Mouse (Mus musculus): ENCODE data around the gene Ankrd44. TPM values are rescaled to one million over a fixed set of nuclear protein-coding genes. Genes with fewer than 3 reads are reported as not detected.

The Ankrd44 gene
- total and polyA plus RNA-seq, 3 experiments = 0.10 to 2.6 (median 1.5) TPM

DNA sequence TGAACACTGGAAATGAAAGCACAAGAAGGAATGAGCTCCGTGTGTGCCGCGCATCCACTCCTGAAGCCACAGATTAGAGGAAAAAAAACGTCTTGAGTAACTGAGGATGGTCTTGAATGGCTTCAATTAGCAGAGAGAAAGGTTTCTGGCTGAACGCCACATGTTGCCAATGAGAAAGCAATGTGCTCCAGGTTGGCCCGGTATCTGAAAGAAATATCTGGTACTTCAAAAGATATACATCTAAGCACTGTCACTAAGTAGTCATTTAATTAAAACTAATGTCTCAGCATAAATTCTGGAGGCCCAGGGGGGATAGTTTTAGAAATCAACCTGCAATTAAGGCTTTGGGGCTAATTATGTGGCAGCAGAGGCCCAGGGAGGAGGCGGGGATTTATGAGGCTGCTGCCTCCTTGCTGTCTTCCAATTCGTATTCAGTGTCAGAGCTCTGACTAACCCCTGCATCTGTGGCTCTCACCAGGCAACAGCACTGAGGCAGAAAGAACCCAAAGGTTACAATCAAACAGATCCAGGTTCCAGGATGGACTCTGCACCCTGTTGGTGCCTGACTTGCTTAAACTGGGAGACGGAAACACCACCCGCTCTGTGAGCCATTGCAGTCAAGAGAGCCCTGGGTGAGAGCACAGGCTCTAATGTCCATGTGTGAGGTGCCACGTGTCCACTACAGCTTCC lies 72.7 kb downstream of the Ankrd44 start:
- Histone ChIP-seq H3K36me3 (replicated peaks) (no peaks in the 10 kb centered on the region), H3K27me3 (ENCODE audit: insufficient read depth, low read length) (peaks cover 6% of the 10 kb centered on the region; the same call in 1 of the 2 replicates), H3K9me3 (replicated peaks) (no peaks in the 10 kb centered on the region), H3K4me1 (ENCODE audit: insufficient read depth, low read depth, low read length) (no peaks in the 10 kb centered on the region), H3K4me3 (ENCODE audit: low read depth, low read length) (no peak overlapping the region)
- DNase-seq (ENCODE audit: low spot score) (no peak), ATAC-seq (ENCODE audit: extremely low read depth, insufficient number of reproducible peaks, low FRiP score, poor library complexity, severe bottlenecking) (no peak)
- TF ChIP-seq GATA2 (IDR thresholded peaks at IDR 0.05; ENCODE audit: borderline replicate concordance, low read depth, low read length) = no peak
- no peak for TF ChIP-seq TAL1 (conservative IDR thresholded peaks at IDR 0.05; ENCODE audit: low read depth, low read length)
- no peak for TF ChIP-seq GATA1 (IDR thresholded peaks at IDR 0.05; ENCODE audit: borderline replicate concordance, low read length)
- TF ChIP-seq POLR2AphosphoS5 (IDR thresholded peaks at IDR 0.05; ENCODE audit: insufficient replicate concordance, low read depth, low read length) = no peak
- TF ChIP-seq CTCF (IDR thresholded peaks at IDR 0.05; ENCODE audit: low read depth, low read length) = no peak

DNA sequence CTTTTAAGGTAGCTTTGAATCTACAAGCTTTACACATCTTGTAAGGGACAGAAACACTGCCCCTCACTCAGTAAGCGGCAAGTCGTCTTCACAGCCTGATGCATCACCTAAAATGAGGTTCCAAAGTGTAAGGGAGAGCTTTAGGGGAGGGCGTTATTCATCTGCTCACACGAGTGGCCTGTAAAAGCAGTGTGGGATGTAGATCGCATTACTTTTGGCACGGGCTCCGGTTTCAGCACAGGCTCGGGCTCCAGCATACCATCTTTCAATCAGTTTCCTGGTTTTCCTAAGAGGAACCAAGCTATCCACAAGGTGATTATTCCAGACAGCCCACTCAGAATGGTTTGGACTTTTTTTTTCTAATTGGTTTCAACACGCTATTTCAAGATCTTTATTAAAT lies 74.6 kb downstream of the Ankrd44 start:
- Histone ChIP-seq H3K4me3 (ENCODE audit: low read depth, low read length) (no peak overlapping the region), H3K9me3 (replicated peaks) (no peaks in the 10 kb centered on the region), H3K36me3 (replicated peaks) (no peaks in the 10 kb centered on the region), H3K4me1 (ENCODE audit: insufficient read depth, low read depth, low read length) (no peaks in the 10 kb centered on the region), H3K27me3 (ENCODE audit: insufficient read depth, low read length) (peaks cover 6% of the 10 kb centered on the region; the same call in 1 of the 2 replicates)
- TF ChIP-seq GATA2 (IDR thresholded peaks at IDR 0.05; ENCODE audit: borderline replicate concordance, low read depth, low read length) = no peak
- no peak for TF ChIP-seq POLR2AphosphoS5 (IDR thresholded peaks at IDR 0.05; ENCODE audit: insufficient replicate concordance, low read depth, low read length)
- no peak for TF ChIP-seq GATA1 (IDR thresholded peaks at IDR 0.05; ENCODE audit: borderline replicate concordance, low read length)
- TF ChIP-seq TAL1 (conservative IDR thresholded peaks at IDR 0.05; ENCODE audit: low read depth, low read length) = no peak
- no peak for TF ChIP-seq CTCF (IDR thresholded peaks at IDR 0.05; ENCODE audit: low read depth, low read length)
- no peak for ATAC-seq (ENCODE audit: extremely low read depth, insufficient number of reproducible peaks, low FRiP score, poor library complexity, severe bottlenecking)
- no peak for DNase-seq (ENCODE audit: low spot score)

DNA sequence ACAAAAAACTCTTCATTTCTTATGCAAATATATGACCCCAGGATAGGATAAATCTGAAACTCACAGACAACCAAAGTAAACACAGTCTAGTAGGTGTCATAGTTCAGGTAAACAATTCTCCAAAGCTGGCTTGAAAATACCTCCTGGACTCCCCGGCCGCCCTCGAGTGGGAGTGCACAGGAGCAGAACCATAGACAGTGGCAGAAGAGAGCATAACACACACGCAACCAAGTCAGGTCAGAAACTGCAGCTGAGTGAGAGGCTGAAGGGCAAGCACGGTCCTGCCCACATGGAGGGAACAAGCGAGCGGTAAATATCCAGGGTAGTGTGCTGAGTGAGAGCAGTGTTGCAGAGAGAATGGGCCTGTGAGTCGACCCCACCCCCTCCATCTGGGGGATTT lies 76.1 kb downstream of the Ankrd44 start:
- Histone ChIP-seq H3K36me3 (replicated peaks) (no peaks in the 10 kb centered on the region), H3K4me3 (ENCODE audit: low read depth, low read length) (no peak overlapping the region), H3K9me3 (replicated peaks) (no peaks in the 10 kb centered on the region), H3K4me1 (ENCODE audit: insufficient read depth, low read depth, low read length) (no peaks in the 10 kb centered on the region), H3K27me3 (ENCODE audit: insufficient read depth, low read length) (peaks cover 2% of the 10 kb centered on the region; the same call in 1 of the 2 replicates)
- no peak for TF ChIP-seq TAL1 (conservative IDR thresholded peaks at IDR 0.05; ENCODE audit: low read depth, low read length)
- TF ChIP-seq GATA2 (IDR thresholded peaks at IDR 0.05; ENCODE audit: borderline replicate concordance, low read depth, low read length) = no peak
- TF ChIP-seq GATA1 (IDR thresholded peaks at IDR 0.05; ENCODE audit: borderline replicate concordance, low read length) = no peak
- no peak for TF ChIP-seq POLR2AphosphoS5 (IDR thresholded peaks at IDR 0.05; ENCODE audit: insufficient replicate concordance, low read depth, low read length)
- no peak for TF ChIP-seq CTCF (IDR thresholded peaks at IDR 0.05; ENCODE audit: low read depth, low read length)
- no peak for DNase-seq (ENCODE audit: low spot score)
- ATAC-seq (ENCODE audit: extremely low read depth, insufficient number of reproducible peaks, low FRiP score, poor library complexity, severe bottlenecking) = no peak

DNA sequence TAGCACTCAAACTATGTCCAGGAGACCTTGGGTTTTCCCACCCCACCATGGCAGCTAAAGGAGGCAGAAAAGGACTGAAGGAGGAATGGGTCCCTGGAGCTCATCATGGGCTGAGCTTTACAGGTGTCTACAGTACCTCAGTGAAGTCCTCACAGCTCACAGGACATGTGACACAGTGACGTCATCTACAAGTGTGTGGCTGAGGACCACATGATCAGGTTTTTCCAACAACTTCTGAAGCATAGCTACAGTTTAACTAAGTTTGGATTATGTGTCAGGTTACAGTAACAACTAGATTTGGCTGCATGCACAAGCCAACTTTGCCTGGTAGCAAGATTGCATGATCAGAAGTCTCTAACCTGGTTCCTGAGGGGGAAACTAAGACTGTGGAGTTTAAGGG lies 78.9 kb downstream of the Ankrd44 start:
- TF ChIP-seq GATA1 (IDR thresholded peaks at IDR 0.05; ENCODE audit: borderline replicate concordance, low read length) (no peak), TAL1 (conservative IDR thresholded peaks at IDR 0.05; ENCODE audit: low read depth, low read length) (no peak), POLR2AphosphoS5 (IDR thresholded peaks at IDR 0.05; ENCODE audit: insufficient replicate concordance, low read depth, low read length) (no peak), GATA2 (IDR thresholded peaks at IDR 0.05; ENCODE audit: borderline replicate concordance, low read depth, low read length) (no peak), CTCF (IDR thresholded peaks at IDR 0.05; ENCODE audit: low read depth, low read length) (no peak)
- Histone ChIP-seq H3K36me3 (replicated peaks) (no peaks in the 10 kb centered on the region), H3K4me3 (ENCODE audit: low read depth, low read length) (no peak overlapping the region), H3K4me1 (ENCODE audit: insufficient read depth, low read depth, low read length) (no peaks in the 10 kb centered on the region), H3K9me3 (replicated peaks) (no peaks in the 10 kb centered on the region), H3K27me3 (ENCODE audit: insufficient read depth, low read length) (no peaks in the 10 kb centered on the region)
- ATAC-seq (ENCODE audit: extremely low read depth, insufficient number of reproducible peaks, low FRiP score, poor library complexity, severe bottlenecking) (no peak), DNase-seq (ENCODE audit: low spot score) (no peak)

DNA sequence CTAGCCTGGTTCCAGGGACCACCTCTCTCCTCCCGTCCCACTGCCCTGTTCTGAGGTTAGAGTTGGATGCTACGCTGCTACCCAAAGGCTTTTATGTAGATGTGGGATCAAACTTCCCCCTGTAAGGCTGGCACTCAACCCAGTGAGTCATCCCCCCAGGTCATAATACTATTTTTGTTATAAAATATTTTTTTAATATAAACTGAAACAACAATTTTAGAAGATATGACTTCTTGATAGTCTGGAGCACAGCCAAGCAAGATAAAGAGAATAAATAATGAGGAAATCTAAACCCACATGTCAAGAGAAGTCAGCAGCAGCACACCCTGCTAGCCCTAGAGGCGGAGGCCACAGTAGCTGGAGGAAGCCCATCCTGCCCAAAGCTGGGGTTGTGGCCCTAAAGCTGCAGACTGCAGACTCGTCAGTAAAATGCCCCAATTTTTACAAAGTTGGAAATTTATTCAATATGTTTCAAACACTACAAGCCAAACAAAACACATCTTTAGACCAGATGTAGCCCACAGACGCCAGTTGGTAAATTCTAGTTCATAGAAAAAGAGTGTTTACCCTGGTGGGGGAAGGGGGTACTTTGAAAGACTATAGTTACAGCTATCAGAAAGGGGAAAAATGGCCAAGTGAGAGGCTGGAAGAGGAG lies 79.7 kb downstream of the Ankrd44 start:
- no peaks in the 10 kb centered on the region for H3K9me3 ChIP-seq (replicated peaks)
- H3K4me3 ChIP-seq (ENCODE audit: low read depth, low read length) = no peak overlapping the region
- no peaks in the 10 kb centered on the region for H3K36me3 ChIP-seq (replicated peaks)
- ATAC-seq (ENCODE audit: extremely low read depth, insufficient number of reproducible peaks, low FRiP score, poor library complexity, severe bottlenecking) (no peak), DNase-seq (ENCODE audit: low spot score) (no peak)
- TF ChIP-seq CTCF (IDR thresholded peaks at IDR 0.05; ENCODE audit: low read depth, low read length) = no peak
- no peak for TF ChIP-seq GATA1 (IDR thresholded peaks at IDR 0.05; ENCODE audit: borderline replicate concordance, low read length)
- no peak for TF ChIP-seq GATA2 (IDR thresholded peaks at IDR 0.05; ENCODE audit: borderline replicate concordance, low read depth, low read length)
- TF ChIP-seq TAL1 (conservative IDR thresholded peaks at IDR 0.05; ENCODE audit: low read depth, low read length) = no peak
- TF ChIP-seq POLR2AphosphoS5 (IDR thresholded peaks at IDR 0.05; ENCODE audit: insufficient replicate concordance, low read depth, low read length) = no peak
- peaks cover 3% of the 10 kb centered on the region; the same call in 1 of the 2 replicates for H3K27me3 ChIP-seq (ENCODE audit: insufficient read depth, low read length)
- 0 out of 2 replicates have a peak, but pooled peaks cover 2% of the 10 kb centered on the region for H3K4me1 ChIP-seq (ENCODE audit: insufficient read depth, low read depth, low read length)

DNA sequence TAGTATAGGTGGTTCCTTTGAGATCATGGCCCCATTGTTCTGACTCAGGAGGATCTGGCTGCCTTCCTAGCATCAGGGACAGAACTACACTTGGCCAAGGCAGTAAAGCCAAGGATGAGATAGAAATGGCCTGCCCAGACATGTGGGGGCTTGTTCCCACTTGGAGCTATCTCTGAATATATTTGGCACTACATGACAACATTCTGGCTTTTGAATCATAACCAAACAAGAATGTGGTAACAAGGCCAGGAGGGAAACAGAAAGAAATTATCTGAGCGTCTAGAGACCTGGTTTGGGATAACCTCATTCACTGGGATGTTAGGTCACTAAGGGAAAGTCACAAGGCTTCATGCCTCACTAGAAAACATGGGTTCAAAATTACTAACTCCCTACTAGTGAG lies 81.8 kb downstream of the Ankrd44 start:
- H3K9me3 ChIP-seq (replicated peaks) = no peaks in the 10 kb centered on the region
- no peak overlapping the region for H3K4me3 ChIP-seq (ENCODE audit: low read depth, low read length)
- 0 out of 2 replicates have a peak, but pooled peaks cover 2% of the 10 kb centered on the region for H3K4me1 ChIP-seq (ENCODE audit: insufficient read depth, low read depth, low read length)
- peaks cover 3% of the 10 kb centered on the region; the same call in 1 of the 2 replicates for H3K27me3 ChIP-seq (ENCODE audit: insufficient read depth, low read length)
- no peak for DNase-seq (ENCODE audit: low spot score)
- no peak for TF ChIP-seq GATA2 (IDR thresholded peaks at IDR 0.05; ENCODE audit: borderline replicate concordance, low read depth, low read length)
- TF ChIP-seq TAL1 (conservative IDR thresholded peaks at IDR 0.05; ENCODE audit: low read depth, low read length) = no peak
- no peaks in the 10 kb centered on the region for H3K36me3 ChIP-seq (replicated peaks)
- ATAC-seq (ENCODE audit: extremely low read depth, insufficient number of reproducible peaks, low FRiP score, poor library complexity, severe bottlenecking) = no peak

Data from G1E (cell line).